Mouse (Mus musculus) midbrain, embryonic 12.5 days (tissue): ENCODE data around the gene Rcan1. TPM values are rescaled to one million over a fixed set of nuclear protein-coding genes. Genes with fewer than 3 reads are reported as not detected.
A peak's percentile ranks its signal among the peaks of the same experiment; 100 is the strongest.

Experiments
- ATAC-seq: fragments of 200-750 bp; cut with Nextera tagmentation; 2 replicates; pipeline ENCODE4 v1.8.0; 2017; ENCODE audit warnings: low read depth, moderate TSS enrichment, moderate library complexity; ENCODE audit not compliant: low FRiP score
- H3K27ac ChIP-seq: fragments of 300-500 bp; sonication (generic); replicated peaks from 2 replicates; pipeline ENCODE4 v1.5.1; 2016; ENCODE audit warnings: mild to moderate bottlenecking
- H3K27me3 ChIP-seq: fragments of 300-500 bp; sonication (generic); 2 replicates; pipeline ENCODE4 v1.6.1; 2016; ENCODE audit warnings: mild to moderate bottlenecking
- H3K36me3 ChIP-seq: fragments of 300-500 bp; sonication (generic); 2 replicates; pipeline ENCODE4 v1.6.1; 2016
- H3K4me1 ChIP-seq: fragments of 300-500 bp; sonication (generic); 2 replicates; pipeline ENCODE4 v1.6.1; 2016
- H3K4me2 ChIP-seq: fragments of 300-500 bp; sonication (generic); replicated peaks from 2 replicates; pipeline ENCODE4 v1.6.1; 2016; ENCODE audit warnings: mild to moderate bottlenecking, moderate library complexity
- H3K4me3 ChIP-seq: fragments of 300-500 bp; sonication (generic); 2 replicates; pipeline ENCODE4 v1.5.1; 2016; ENCODE audit warnings: mild to moderate bottlenecking
- H3K9ac ChIP-seq: fragments of 300-500 bp; sonication (generic); replicated peaks from 2 replicates; pipeline ENCODE4 v1.6.1; 2016; ENCODE audit warnings: mild to moderate bottlenecking, moderate library complexity
- H3K9me3 ChIP-seq: fragments of 300-500 bp; sonication (generic); 2 replicates; pipeline ENCODE4 v1.6.1; 2016; ENCODE audit warnings: mild to moderate bottlenecking
- WGBS: fragments of 180-500 bp; shearing (Covaris S2); methylation state at CpG from one replicate; pipeline ENCODE4 v1.1.7; 2016; 5-methylcytosine and 5-hydroxymethylcytosine counted together
- polyA plus RNA-seq: library from polyadenylated mRNA; unstranded; fragments of >200 nt; fragmentation: Nextera tagmentation; extraction: Ambion mirVana; gene quantifications from 2 replicates; pipeline ENCODE4 v1.2.1, GENCODE M21; 2016

The Rcan1 gene
- polyA plus RNA-seq, 1 experiment from 2014 or later: 42.8 TPM

DNA sequence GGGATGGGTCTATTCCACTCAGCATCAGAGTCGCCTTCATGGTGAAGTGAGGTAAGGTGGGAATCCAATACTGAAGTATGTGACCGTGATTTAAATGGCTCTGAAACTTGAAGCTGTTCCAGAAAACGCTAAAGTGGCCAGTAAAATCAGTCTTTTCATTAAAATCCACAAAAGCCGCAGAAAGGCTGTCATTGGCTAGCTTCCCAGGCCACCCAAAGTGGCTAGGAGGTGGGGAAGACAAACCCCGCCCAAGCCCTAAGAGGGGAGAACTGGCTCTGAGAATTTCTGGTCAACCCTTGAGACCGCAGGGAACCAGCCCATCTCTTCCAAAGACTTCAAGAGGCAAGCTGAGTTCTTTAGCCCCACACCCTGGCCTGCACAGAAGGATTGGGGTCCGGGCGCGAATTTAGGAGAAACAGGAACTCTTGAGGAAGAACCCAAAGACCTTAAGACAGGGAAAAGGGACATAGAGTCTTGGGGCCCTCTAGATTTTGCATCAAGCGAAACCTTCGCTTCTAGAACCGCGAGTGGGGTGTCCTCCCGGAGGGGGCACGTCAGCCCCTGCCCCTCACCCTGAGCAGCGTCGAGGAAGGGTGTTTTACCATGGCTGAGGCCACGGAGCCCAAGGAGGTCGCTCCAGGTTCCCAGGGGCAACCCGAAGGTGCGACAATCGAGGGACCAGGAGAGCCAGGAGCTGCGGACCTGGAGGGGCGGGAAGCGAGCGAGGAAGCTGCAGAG lies 27.4 kb upstream of the Rcan1 start:
- no peak for ATAC-seq
- peaks cover 43% of the 10 kb centered on the region for H3K27me3 ChIP-seq
- H3K27ac ChIP-seq: no peak overlapping the region
- 7% methylated on average over 26 of the region's 26 CpGs for WGBS
- H3K4me1 ChIP-seq: peaks cover 15% of the 10 kb centered on the region
- H3K4me2 ChIP-seq: peak overlapping the region; percentile 84
- no peaks in the 10 kb centered on the region for H3K36me3 ChIP-seq
- H3K9me3 ChIP-seq: no peaks in the 10 kb centered on the region
- peak overlapping the region; percentile 46; the same call in 1 of the 2 replicates for H3K9ac ChIP-seq
- peak overlapping the region; percentile 48 for H3K4me3 ChIP-seq

DNA sequence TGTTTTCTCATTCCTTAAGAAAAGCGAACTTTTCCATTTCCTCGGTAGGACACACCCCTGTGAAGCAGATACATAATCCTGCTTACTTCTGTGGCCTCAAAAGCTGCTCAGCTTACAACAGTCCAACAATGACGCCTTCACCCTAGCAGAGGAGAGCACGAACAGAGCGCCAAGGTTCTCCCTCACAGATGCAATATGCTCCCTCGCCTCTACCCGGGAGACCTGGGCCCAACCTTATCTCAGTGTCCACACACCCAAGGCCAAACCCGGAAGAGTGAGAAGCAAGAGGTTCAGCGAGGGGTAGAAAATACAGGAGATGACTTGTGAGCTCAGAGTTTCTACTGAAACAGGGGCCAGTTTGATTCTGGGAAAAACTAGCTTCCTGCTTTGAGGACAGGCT lies 18.7 kb upstream of the Rcan1 start:
- no peaks in the 10 kb centered on the region for H3K4me1 ChIP-seq
- H3K4me2 ChIP-seq: no peak overlapping the region
- H3K9me3 ChIP-seq: no peaks in the 10 kb centered on the region
- no peaks in the 10 kb centered on the region for H3K36me3 ChIP-seq
- H3K9ac ChIP-seq: no peak overlapping the region
- ATAC-seq: no peak
- H3K27ac ChIP-seq: no peak overlapping the region
- 82% methylated on average over 9 of the region's 9 CpGs for WGBS
- H3K4me3 ChIP-seq: no peak overlapping the region
- no peaks in the 10 kb centered on the region for H3K27me3 ChIP-seq

DNA sequence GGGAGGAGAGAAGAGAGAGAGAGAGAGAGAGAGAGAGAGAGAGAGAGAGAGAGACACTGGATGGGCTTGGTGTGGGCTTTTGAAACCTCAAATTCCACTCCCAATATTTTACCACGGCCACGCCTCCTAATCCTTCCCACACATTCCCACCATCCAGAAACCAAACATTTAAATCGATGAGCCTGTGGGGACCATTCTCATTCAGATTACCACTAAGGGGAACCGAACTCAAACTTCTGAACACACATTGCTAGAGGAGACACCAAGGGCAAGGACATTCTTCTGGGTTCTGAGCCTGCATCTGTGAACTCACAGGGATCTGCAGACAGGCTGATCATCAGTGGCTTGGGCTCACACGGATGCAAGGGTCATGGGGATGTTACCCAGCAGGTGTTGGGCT lies 17.8 kb upstream of the Rcan1 start:
- H3K27ac ChIP-seq: no peak overlapping the region
- H3K4me2 ChIP-seq: no peak overlapping the region
- H3K9me3 ChIP-seq: no peaks in the 10 kb centered on the region
- ATAC-seq: no peak
- H3K4me1 ChIP-seq: no peaks in the 10 kb centered on the region
- no peak overlapping the region for H3K9ac ChIP-seq
- no peaks in the 10 kb centered on the region for H3K27me3 ChIP-seq
- 76% methylated on average over 5 of the region's 5 CpGs for WGBS
- H3K36me3 ChIP-seq: no peaks in the 10 kb centered on the region
- H3K4me3 ChIP-seq: no peak overlapping the region

DNA sequence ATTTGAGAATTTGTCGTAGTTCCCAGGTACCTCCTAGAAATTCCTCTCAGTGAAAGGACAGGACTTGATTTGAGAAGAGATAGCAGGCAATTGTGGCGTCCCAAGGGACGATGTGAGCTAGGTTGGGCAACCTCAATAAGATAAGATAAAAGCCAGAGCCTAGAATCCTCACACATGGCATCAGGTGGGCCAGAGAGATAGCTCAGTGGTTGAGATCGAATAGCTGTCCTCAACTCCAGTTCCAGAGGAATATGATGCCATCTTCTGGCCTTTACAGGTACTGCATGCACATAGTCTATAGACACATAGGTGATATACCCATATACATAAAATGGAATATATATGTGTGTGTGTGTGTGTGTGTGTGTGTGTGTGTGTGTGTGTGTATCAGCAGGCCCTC lies 16.8 kb upstream of the Rcan1 start:
- WGBS: 64% methylated on average over 4 of the region's 4 CpGs
- Histone ChIP-seq H3K27me3 (no peaks in the 10 kb centered on the region), H3K4me1 (no peaks in the 10 kb centered on the region), H3K9ac (no peak overlapping the region), H3K4me2 (no peak overlapping the region), H3K36me3 (no peaks in the 10 kb centered on the region), H3K4me3 (no peak overlapping the region), H3K27ac (no peak overlapping the region), H3K9me3 (no peaks in the 10 kb centered on the region)
- no peak for ATAC-seq

DNA sequence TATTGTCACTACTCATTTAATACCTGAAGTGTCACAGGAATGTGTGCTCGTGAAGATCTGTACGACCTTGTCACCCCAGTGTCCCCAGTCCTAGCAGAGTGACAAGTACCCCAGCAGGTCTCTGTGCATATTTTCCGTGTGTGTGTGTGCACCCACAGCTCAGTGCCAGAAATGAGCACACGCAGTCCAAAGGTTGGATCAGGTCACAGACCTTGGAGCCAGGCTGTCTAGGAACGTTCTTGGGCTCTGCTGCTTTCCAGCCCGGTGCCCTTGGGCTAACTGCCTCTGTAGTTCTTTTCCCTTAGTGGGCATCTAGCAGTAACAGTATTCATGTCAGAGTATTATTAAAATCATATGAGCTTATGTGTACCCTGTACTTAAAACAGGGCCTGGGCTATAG lies 16.4 kb upstream of the Rcan1 start:
- no peaks in the 10 kb centered on the region for H3K9me3 ChIP-seq
- no peaks in the 10 kb centered on the region for H3K27me3 ChIP-seq
- H3K4me1 ChIP-seq: no peaks in the 10 kb centered on the region
- H3K4me2 ChIP-seq: no peak overlapping the region
- ATAC-seq: no peak
- H3K36me3 ChIP-seq: no peaks in the 10 kb centered on the region
- no peak overlapping the region for H3K4me3 ChIP-seq
- H3K27ac ChIP-seq: no peak overlapping the region
- 84% methylated on average over 6 of the region's 6 CpGs for WGBS
- H3K9ac ChIP-seq: no peak overlapping the region

DNA sequence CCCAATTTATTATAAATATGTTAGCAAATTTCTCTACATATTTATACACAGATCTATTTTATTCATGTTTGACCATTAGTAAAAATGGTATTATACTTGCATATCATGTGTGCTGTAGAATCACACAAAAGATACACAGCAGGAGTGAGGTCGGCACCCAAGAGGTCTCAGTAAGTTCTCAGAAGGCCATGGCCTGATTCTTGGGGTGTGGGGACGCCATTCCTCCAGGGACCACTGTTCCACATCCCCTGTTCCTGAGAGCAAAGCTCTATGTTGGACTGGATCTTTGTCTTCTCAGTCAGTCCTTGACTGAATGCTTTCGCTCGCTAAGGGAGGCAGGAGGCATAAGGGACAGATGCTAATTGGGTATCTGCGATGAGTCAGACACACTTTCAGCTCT lies 14.8 kb upstream of the Rcan1 start, which contains the start of gene Clic6:
Gene Clic6 (plus strand): TSS at position 301 of the 400 bp plus-strand sequence.
- Histone ChIP-seq H3K27ac (no peak within 1 kb of the TSS), H3K4me3 (no peak within 1 kb of the TSS), H3K4me2 (no peak within 1 kb of the TSS), H3K9me3 (no peaks in the 10 kb centered on the region), H3K9ac (no peak within 1 kb of the TSS), H3K36me3 (no peaks in the 10 kb centered on the region), H3K4me1 (no peaks in the 10 kb centered on the region), H3K27me3 (peaks cover 1% of the 10 kb centered on the region)
- WGBS: 85% methylated on average over 5 of the region's 5 CpGs
- no peak for ATAC-seq

DNA sequence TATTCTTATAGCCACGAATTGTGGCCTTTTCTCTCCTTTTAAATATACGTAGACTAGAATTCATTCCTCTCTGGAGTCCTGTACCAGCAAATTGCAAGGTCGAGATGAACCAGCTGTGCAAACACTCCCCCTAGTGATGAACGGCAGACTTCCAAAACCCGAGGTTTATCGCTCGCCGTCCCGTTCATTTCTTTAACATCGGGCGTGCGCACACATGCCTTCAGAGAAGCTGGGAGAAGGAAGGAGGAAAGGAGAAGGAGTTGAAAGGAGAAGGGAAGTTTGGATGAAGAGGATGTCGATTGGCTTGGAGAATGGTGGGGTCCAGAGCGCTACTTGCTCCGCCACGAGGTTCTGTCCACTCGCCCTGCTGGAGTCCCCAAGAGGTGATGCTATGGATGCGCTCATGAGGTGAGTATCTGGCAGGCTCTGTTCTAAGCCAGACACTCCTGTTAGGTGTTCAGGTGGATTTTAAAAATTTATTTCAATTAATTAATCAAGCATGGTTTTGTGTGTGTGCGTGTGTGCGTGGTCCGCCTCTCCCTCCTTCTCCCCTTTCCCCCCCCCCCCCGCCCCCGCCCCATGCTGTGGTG lies 8.0 kb upstream of the Rcan1 start:
- WGBS: 11% methylated on average over 23 of the region's 23 CpGs
- Histone ChIP-seq H3K4me3 (peak overlapping the region; percentile 25), H3K4me2 (peak overlapping the region; percentile 52), H3K27me3 (peaks cover 22% of the 10 kb centered on the region), H3K4me1 (0 out of 2 replicates have a peak, but pooled peaks cover 6% of the 10 kb centered on the region), H3K36me3 (no peaks in the 10 kb centered on the region), H3K27ac (no peak overlapping the region), H3K9me3 (no peaks in the 10 kb centered on the region), H3K9ac (no peak overlapping the region; the same call in 1 of the 2 replicates)
- ATAC-seq: no peak

DNA sequence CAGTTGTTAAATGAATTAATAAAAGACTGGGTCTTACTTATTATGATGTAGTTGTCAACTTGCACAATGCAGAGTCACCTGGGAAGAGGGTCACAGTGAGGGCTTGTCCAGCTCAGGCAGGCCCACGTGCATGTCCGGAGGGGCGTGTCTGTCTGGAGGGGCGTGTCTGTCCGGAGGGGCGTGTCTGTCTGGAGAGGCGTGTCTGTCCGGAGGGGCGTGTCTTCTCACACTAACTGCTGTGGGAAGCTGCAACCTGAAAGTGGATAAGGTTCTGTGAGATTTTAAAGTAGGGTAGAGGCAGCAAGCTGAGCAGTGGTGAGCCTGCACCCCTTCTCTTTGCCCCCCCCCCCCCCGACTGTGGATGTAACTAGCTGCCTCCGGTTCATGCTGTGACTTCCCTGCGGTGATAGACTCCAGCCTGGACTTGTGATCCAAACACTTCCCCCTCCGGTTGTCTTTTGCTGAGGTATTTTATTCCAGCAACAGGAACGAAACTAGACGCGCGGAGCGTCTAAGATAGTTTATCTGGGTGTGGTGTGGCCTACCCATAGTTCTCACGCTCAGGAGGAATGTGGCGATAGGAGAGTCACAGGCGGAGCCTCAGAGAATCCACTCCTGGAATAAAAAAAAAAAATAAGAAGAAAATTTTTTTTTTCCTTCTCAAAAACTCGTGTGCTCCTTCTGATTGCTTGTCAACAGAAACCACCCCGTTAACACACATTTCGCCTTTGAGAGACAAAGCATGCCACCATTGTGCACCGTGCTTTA lies 4.6 kb upstream of the Rcan1 start:
- no peak overlapping the region for H3K27ac ChIP-seq
- no peak overlapping the region for H3K9ac ChIP-seq
- no peak for ATAC-seq
- no peak overlapping the region for H3K4me3 ChIP-seq
- H3K27me3 ChIP-seq: peaks cover 19% of the 10 kb centered on the region
- 0 out of 2 replicates have a peak, but pooled peaks cover 6% of the 10 kb centered on the region for H3K4me1 ChIP-seq
- H3K4me2 ChIP-seq: no peak overlapping the region
- H3K9me3 ChIP-seq: no peaks in the 10 kb centered on the region
- no peaks in the 10 kb centered on the region for H3K36me3 ChIP-seq
- 62% methylated on average over 25 of the region's 25 CpGs for WGBS

DNA sequence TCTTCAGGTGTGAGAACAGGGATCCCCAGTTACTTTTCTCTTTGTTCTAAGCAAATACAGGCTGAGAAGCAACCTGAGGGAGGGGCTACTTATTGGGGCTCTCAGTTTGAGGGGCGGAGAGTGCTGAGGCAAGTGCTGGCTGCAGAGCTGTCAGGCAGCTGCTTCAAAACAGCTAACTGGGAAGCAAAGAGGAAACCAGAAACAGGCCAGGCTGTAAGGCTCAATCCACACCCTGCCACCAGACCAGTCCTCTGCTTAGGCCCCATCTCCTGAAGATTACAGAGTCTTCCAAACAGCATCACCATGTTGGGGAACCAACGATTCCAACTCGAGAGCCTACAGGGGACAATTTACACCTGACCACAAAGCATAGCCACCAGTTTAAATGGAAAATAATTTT lies 2.2 kb upstream of the Rcan1 start:
- H3K4me2 ChIP-seq: no peak overlapping the region
- WGBS: 84% methylated on average over 3 of the region's 3 CpGs
- ATAC-seq: no peak
- no peak overlapping the region for H3K4me3 ChIP-seq
- no peak overlapping the region for H3K27ac ChIP-seq
- H3K9me3 ChIP-seq: no peaks in the 10 kb centered on the region
- no peak overlapping the region for H3K9ac ChIP-seq
- no peaks in the 10 kb centered on the region for H3K4me1 ChIP-seq
- H3K27me3 ChIP-seq: 0 out of 2 replicates have a peak, but pooled peaks cover 3% of the 10 kb centered on the region
- no peaks in the 10 kb centered on the region for H3K36me3 ChIP-seq

DNA sequence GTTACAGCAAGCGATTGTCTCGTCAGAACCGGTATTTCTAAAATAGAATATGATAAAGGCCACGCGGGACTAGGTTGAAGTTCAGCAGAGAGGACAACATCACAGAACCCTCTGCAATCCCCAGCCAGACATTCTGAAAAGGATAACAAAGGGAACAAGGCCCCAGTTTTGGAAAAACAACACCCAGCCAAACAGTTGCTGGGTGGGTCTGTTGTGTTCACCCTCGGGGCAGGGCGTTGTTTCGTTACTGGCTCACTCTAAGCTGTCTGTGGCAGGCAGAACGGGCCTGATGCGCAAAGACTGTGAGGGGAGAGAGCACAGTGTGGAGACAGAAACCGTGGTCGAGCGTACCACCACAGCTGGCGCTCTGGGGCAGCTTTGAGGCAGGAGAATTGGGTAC lies 2.2 kb downstream of the Rcan1 start:
- no peak for ATAC-seq
- Histone ChIP-seq H3K36me3 (no peaks in the 10 kb centered on the region), H3K9ac (no peak overlapping the region), H3K27ac (no peak overlapping the region), H3K4me2 (no peak overlapping the region), H3K9me3 (no peaks in the 10 kb centered on the region), H3K27me3 (no peaks in the 10 kb centered on the region), H3K4me1 (peaks cover 16% of the 10 kb centered on the region), H3K4me3 (no peak overlapping the region)
- 78% methylated on average over 14 of the region's 14 CpGs for WGBS

DNA sequence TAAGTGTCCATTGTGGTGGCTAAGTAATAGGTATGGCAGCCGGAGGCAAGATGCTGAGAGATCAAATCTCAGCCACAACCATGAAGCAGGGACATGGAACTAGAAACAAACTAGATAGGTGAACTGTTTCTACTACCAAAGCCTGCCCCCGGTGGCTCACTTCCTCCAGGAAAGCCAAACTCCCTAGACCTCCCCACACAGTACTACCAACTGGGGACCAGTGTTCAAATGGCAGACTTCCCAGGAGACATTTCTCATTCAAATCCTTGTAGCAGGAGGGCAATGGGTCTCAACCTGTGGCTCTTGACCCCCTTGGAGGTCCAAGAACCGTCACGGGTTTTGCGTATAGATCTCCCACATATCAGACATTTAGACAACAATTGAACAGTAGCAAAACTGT lies 3.6 kb downstream of the Rcan1 start:
- Histone ChIP-seq H3K27me3 (no peaks in the 10 kb centered on the region), H3K9ac (no peak overlapping the region), H3K36me3 (no peaks in the 10 kb centered on the region), H3K4me3 (no peak overlapping the region), H3K9me3 (no peaks in the 10 kb centered on the region), H3K27ac (no peak overlapping the region), H3K4me1 (peaks cover 22% of the 10 kb centered on the region), H3K4me2 (no peak overlapping the region)
- ATAC-seq: no peak
- 73% methylated on average over 5 of the region's 5 CpGs for WGBS
